Comparison of ENCODE assay signal across 8 mouse cellular contexts in genomic region chr4:146603578-146604399, GRCm38 (mm10). TPM values are rescaled to one million over a fixed set of nuclear protein-coding genes. Genes with fewer than 3 reads are reported as not detected.
DNase-seq lines count a peak whose midpoint lies in the region; ATAC-seq and TF ChIP-seq lines count a peak whose summit lies in the region.
"Not testable (repeated sequence)": the region's sequence is repeated elsewhere in the genome, so short reads cannot be mapped to it uniquely, and the experiment has no call there.

No protein-coding gene starts in this region.

- TF ChIP-seq CTCF in gastrocnemius, adult 2 months (IDR thresholded peaks at IDR 0.05); kidney, postnatal 0 days (IDR thresholded peaks at IDR 0.05; ENCODE audit: low read depth); stomach, postnatal 0 days (IDR thresholded peaks at IDR 0.05; ENCODE audit: low read depth): not testable (repeated sequence)

- peak overlapping the region; percentile 42 for H3K4me3 ChIP-seq in gastrocnemius, adult 2 months
- peak overlapping the region; percentile 42 for H3K4me3 ChIP-seq in hindbrain, embryonic 10.5 days
- not testable (repeated sequence) for H3K4me3 ChIP-seq in kidney, postnatal 0 days (replicated peaks; ENCODE audit: low read depth, low read length); liver, embryonic 15.5 days (replicated peaks); stomach, postnatal 0 days (ENCODE audit: low read depth, low read length)
- peak overlapping the region; percentile 27 for H3K4me3 ChIP-seq in midbrain, embryonic 15.5 days

- peak; percentile 17 for DNase-seq in ES-CJ7 (ENCODE audit: low read depth, low spot score)
- peak; percentile 10 for DNase-seq in embryo, embryonic 10.5 days (ENCODE audit: low spot score)
- not testable (repeated sequence) for DNase-seq in gastrocnemius, adult 2 months
- DNase-seq in hindbrain, embryonic 10.5 days (ENCODE audit: low spot score): peak; percentile 12
- peak; percentile 1 for DNase-seq in kidney, postnatal 0 days (ENCODE audit: low spot score)
- peak; percentile 4 for DNase-seq in stomach, postnatal 0 days (ENCODE audit: low spot score)

- ATAC-seq in kidney, postnatal 0 days (replicated peaks; ENCODE audit: low FRiP score, low read depth): peak; percentile 99
- peak; percentile 78 for ATAC-seq in liver, embryonic 15.5 days (ENCODE audit: insufficient read depth)
- ATAC-seq in midbrain, embryonic 15.5 days (replicated peaks): peak; percentile 92
- peak; percentile 73; the same call in 1 of the 2 replicates for ATAC-seq in stomach, postnatal 0 days (ENCODE audit: low FRiP score, low TSS enrichment)

- H3K27me3 ChIP-seq in hindbrain, embryonic 10.5 days (ENCODE audit: insufficient read depth, poor library complexity, severe bottlenecking); kidney, postnatal 0 days (ENCODE audit: insufficient read depth, low read length); liver, embryonic 15.5 days; midbrain, embryonic 15.5 days (replicated peaks); stomach, postnatal 0 days (ENCODE audit: control insufficient read depth, insufficient read depth, low read length): not testable (repeated sequence)

- intact Hi-C loops in gastrocnemius, adult 2 months (cut with DNase I): not testable (repeated sequence)

- 6% methylated on average over 32 of the region's 53 CpGs for WGBS in hindbrain, embryonic 10.5 days
- 4% methylated on average over 20 of the region's 53 CpGs for WGBS in kidney, postnatal 0 days
- 3% methylated on average over 32 of the region's 53 CpGs for WGBS in liver, embryonic 15.5 days (ENCODE audit: insufficient replicate concordance)
- whole genome bisulfite sequencing in midbrain, embryonic 15.5 days: 7% methylated on average over 29 of the region's 53 CpGs
- WGBS in stomach, postnatal 0 days: 7% methylated on average over 23 of the region's 53 CpGs

- H3K4me2 ChIP-seq in kidney, postnatal 0 days (ENCODE audit: low read length): peak overlapping the region; percentile 37
- peak overlapping the region; percentile 41; the same call in 1 of the 2 replicates for H3K4me2 ChIP-seq in liver, embryonic 15.5 days
- H3K4me2 ChIP-seq in midbrain, embryonic 15.5 days: peak overlapping the region; percentile 37
- not testable (repeated sequence) for H3K4me2 ChIP-seq in stomach, postnatal 0 days (replicated peaks; ENCODE audit: low read depth)

- not testable (repeated sequence) for H3K9me3 ChIP-seq in hindbrain, embryonic 10.5 days; kidney, postnatal 0 days (replicated peaks; ENCODE audit: low read length); liver, embryonic 15.5 days (replicated peaks); midbrain, embryonic 15.5 days; stomach, postnatal 0 days (ENCODE audit: control insufficient read depth, low read length)

- TF ChIP-seq EP300 in stomach, postnatal 0 days (optimal IDR thresholded peaks at IDR 0.05): not testable (repeated sequence)

- H3K36me3 ChIP-seq in hindbrain, embryonic 10.5 days; kidney, postnatal 0 days (ENCODE audit: insufficient read depth, low read length); liver, embryonic 15.5 days (replicated peaks); midbrain, embryonic 15.5 days (replicated peaks); stomach, postnatal 0 days (ENCODE audit: control insufficient read depth, insufficient read depth, low read length): not testable (repeated sequence)

- not testable (repeated sequence) for H3K9ac ChIP-seq in kidney, postnatal 0 days (ENCODE audit: low read depth, low read length); liver, embryonic 15.5 days; midbrain, embryonic 15.5 days; stomach, postnatal 0 days (ENCODE audit: low read length)

- not testable (repeated sequence) for H3K4me1 ChIP-seq in hindbrain, embryonic 10.5 days (replicated peaks); kidney, postnatal 0 days (replicated peaks; ENCODE audit: insufficient read depth, low read length); liver, embryonic 15.5 days (replicated peaks); midbrain, embryonic 15.5 days; stomach, postnatal 0 days (replicated peaks; ENCODE audit: control insufficient read depth, insufficient read depth)

- not testable (repeated sequence) for H3K27ac ChIP-seq in gastrocnemius, adult 2 months; kidney, postnatal 0 days; liver, embryonic 15.5 days (replicated peaks); midbrain, embryonic 15.5 days; stomach, postnatal 0 days (replicated peaks)
- peak overlapping the region; percentile 64; the same call in 1 of the 2 replicates for H3K27ac ChIP-seq in hindbrain, embryonic 10.5 days

RNA-seq across cellular contexts. Expression of gene Zfp993, which starts 7.0 kb away (rescaled TPM):
- total RNA-seq in gastrocnemius, adult 2 months (2021): 1 to 10 TPM; 1.6 to 2.5 TPM
- polyA plus RNA-seq in hindbrain, embryonic 10.5 days (2016; fragmentation: Nextera tagmentation; extraction: Ambion mirVana): 2.6 and 4.1 TPM in 2 replicates
- 0.99 and 1.8 TPM in 2 replicates for polyA plus RNA-seq in kidney, postnatal 0 days (2015; fragmentation: Nextera tagmentation; extraction: Ambion mirVana)
- 2.3 and 3.4 TPM in 2 replicates for polyA plus RNA-seq in liver, embryonic 15.5 days (2015; fragmentation: Nextera tagmentation; extraction: Ambion mirVana)
- polyA plus RNA-seq in midbrain, embryonic 15.5 days (2015; fragmentation: Nextera tagmentation; extraction: Ambion mirVana): 3.7 and 3.8 TPM in 2 replicates
- polyA plus RNA-seq in stomach, postnatal 0 days (2015; fragmentation: Nextera tagmentation; extraction: Ambion mirVana): 0.46 and 0.98 TPM in 2 replicates
